Mouse (Mus musculus) liver, embryonic 14.5 days (tissue): ENCODE measurements around the gene Rplp2. TPM values are rescaled to one million over a fixed set of nuclear protein-coding genes. Genes with fewer than 3 reads are reported as not detected.
A peak's percentile ranks its signal among the peaks of the same experiment; 100 is the strongest.
"Not testable (repeated sequence)": the region's sequence is repeated elsewhere in the genome, so short reads cannot be mapped to it uniquely, and the experiment has no call there.

ENCODE experiments used
- ATAC-seq: fragments of 200-750 bp; cut with Nextera tagmentation; 2 replicates; pipeline ENCODE4 v1.8.0; 2017; ENCODE audit warnings: moderate number of reproducible peaks, mild to moderate bottlenecking, moderate library complexity; ENCODE audit not compliant: insufficient read depth
- DNase-seq, 3 experiments: peaks; one replicate each; pipeline ENCODE4 v3.0.0-alpha.2; 2012 to 2013; ENCODE audit warnings: low read depth in 3 of 3, low spot score in 3 of 3
- H3K27ac ChIP-seq: fragments of 300-500 bp; sonication (generic); 2 replicates; pipeline ENCODE4 v1.5.1; 2014; ENCODE audit warnings: moderate library complexity, mild to moderate bottlenecking, control low read depth, inconsistent platforms
- H3K27me3 ChIP-seq: fragments of 300-500 bp; sonication (generic); 2 replicates; pipeline ENCODE4 v1.6.1; 2014; ENCODE audit warnings: mild to moderate bottlenecking, low read length, moderate library complexity; ENCODE audit not compliant: control insufficient read depth, insufficient read depth
- H3K36me3 ChIP-seq: fragments of 300-500 bp; sonication (generic); replicated peaks from 2 replicates; pipeline ENCODE4 v1.6.1; 2014; ENCODE audit warnings: low read depth; ENCODE audit not compliant: control insufficient read depth, insufficient read depth
- H3K4me1 ChIP-seq, 2 experiments: fragments of 200-500 bp in 1 of 2; fragments of 300-500 bp in 1 of 2; sonication (generic) in 1 of 2; replicated peaks; 2 replicates each; pipeline ENCODE4 v1.6.1; 2012 to 2014; ENCODE audit warnings: antibody characterized with exemption in 1 of 2, inconsistent platforms in 1 of 2, low read length in 1 of 2; ENCODE audit not compliant: control insufficient read depth in 2 of 2, insufficient read depth in 2 of 2
- H3K4me2 ChIP-seq: fragments of 300-500 bp; sonication (generic); 2 replicates; pipeline ENCODE4 v1.6.1; 2014; ENCODE audit warnings: low read depth, mild to moderate bottlenecking, control low read depth, moderate library complexity
- H3K4me3 ChIP-seq, 2 experiments: fragments of 200-500 bp in 1 of 2; fragments of 300-500 bp in 1 of 2; sonication (generic) in 1 of 2; 2 replicates each; pipeline ENCODE4 v1.5.1; 2012 to 2014; ENCODE audit warnings: low read depth in 2 of 2, low read length in 2 of 2, mild to moderate bottlenecking in 2 of 2, control low read depth in 1 of 2, inconsistent platforms in 1 of 2, moderate library complexity in 1 of 2; ENCODE audit not compliant: insufficient read depth in 1 of 2
- H3K9ac ChIP-seq: fragments of 300-500 bp; sonication (generic); replicated peaks from 2 replicates; pipeline ENCODE4 v1.6.1; 2014; ENCODE audit warnings: mild to moderate bottlenecking, control low read depth, moderate library complexity
- H3K9me3 ChIP-seq: fragments of 300-500 bp; sonication (generic); 2 replicates; pipeline ENCODE4 v1.6.1; 2016; ENCODE audit warnings: low read length, mixed read lengths; ENCODE audit not compliant: control insufficient read depth
- CTCF ChIP-seq: IDR thresholded peaks from 2 replicates; pipeline ENCODE4 v1.5.1; 2016; ENCODE audit warnings: antibody characterized with exemption, low read depth, control low read depth
- EP300 ChIP-seq: IDR thresholded peaks from 2 replicates; pipeline ENCODE4 v1.6.1; 2016; ENCODE audit warnings: antibody characterized with exemption, low read depth
- WGBS: fragments of 180-500 bp; shearing (Covaris S2); extraction: QIAGEN DNeasy Blood & Tissue Kit; methylation state at CpG from one replicate; pipeline ENCODE4 v1.1.7; 2014; ENCODE audit not compliant: insufficient replicate concordance; 5-methylcytosine and 5-hydroxymethylcytosine counted together
- polyA plus RNA-seq, 2 experiments: library from polyadenylated mRNA; depleted of rRNA in 1 of 2; stranded (reverse) in 1 of 2; unstranded in 1 of 2; fragments of >200 nt; fragmentation: Nextera tagmentation in 1 of 2; extraction: Ambion mirVana in 1 of 2; gene quantifications; 2 replicates each; pipeline versions ENCODE4 v1.2.1 to v1.2.3; 2012 to 2014

Gene Rplp2
- polyA plus RNA-seq, 2 experiments: 661 to 942 TPM

- Histone ChIP-seq H3K27me3 (no peaks in the 10 kb centered on the region), H3K9me3 (no peaks in the 10 kb centered on the region), H3K4me3 (peak within 1 kb of the TSS; percentile 67 to 76), H3K27ac (peak within 1 kb of the TSS; percentile 80), H3K4me2 (peak within 1 kb of the TSS; percentile 90), H3K9ac (peak within 1 kb of the TSS; percentile 72), H3K4me1 (peaks cover 19 to 22% of the 10 kb centered on the region in 2 experiments), H3K36me3 (peaks cover 36% of the 10 kb centered on the region)
- peak; percentile 65 for ATAC-seq
- TF ChIP-seq EP300 (no peak), CTCF (no peak)
- under 1% methylated on average over 25 of the region's 25 CpGs for WGBS
- peak; percentile 68 to 72 (median 70) for DNase-seq
Observed at GRCm38 (mm10) chr7:141443828-141444237, 3.3 kb upstream of the Rplp2 start, which contains the start of gene Pidd1. Pidd1 (minus strand) TSS chr7:141444025.

GRCm38 (mm10) chr7:141446374-141446773 lies 796 bp upstream of the Rplp2 start:
- Histone ChIP-seq H3K4me1 (peaks cover 22 to 28% of the 10 kb centered on the region in 2 experiments), H3K4me3 (peak overlapping the region in 1 of 2 experiments; percentile 76; a peak in 2 of 4 replicates), H3K36me3 (peaks cover 37% of the 10 kb centered on the region), H3K9ac (peak overlapping the region; percentile 86; the same call in 1 of the 2 replicates), H3K4me2 (peak overlapping the region; percentile 73)
- not testable (repeated sequence) for DNase-seq, H3K27ac ChIP-seq, H3K27me3 ChIP-seq, ATAC-seq, H3K9me3 ChIP-seq
- WGBS: 53% methylated on average over 3 of the region's 3 CpGs

- H3K4me2 ChIP-seq: no peak overlapping the region
- no peak for TF ChIP-seq CTCF
- TF ChIP-seq EP300: no peak
- ATAC-seq: no peak
- DNase-seq: no peak
- H3K4me3 ChIP-seq: no peak overlapping the region
- H3K9ac ChIP-seq: no peak overlapping the region; the same call in 1 of the 2 replicates
- H3K4me1 ChIP-seq: peaks cover 15 to 31% of the 10 kb centered on the region in 2 experiments
- H3K36me3 ChIP-seq: peaks cover 40% of the 10 kb centered on the region
- H3K9me3 ChIP-seq: no peaks in the 10 kb centered on the region
- H3K27ac ChIP-seq: no peak overlapping the region; the same call in 1 of the 2 replicates
- H3K27me3 ChIP-seq: no peaks in the 10 kb centered on the region
Observed at GRCm38 (mm10) chr7:141451928-141452327, 4.8 kb downstream of the Rplp2 start.

- H3K9me3 ChIP-seq: no peaks in the 10 kb centered on the region
- TF ChIP-seq CTCF (no peak), EP300 (no peak)
- WGBS: 65% methylated on average over 2 of the region's 2 CpGs
Observed at GRCm38 (mm10) chr7:141453636-141454035, 6.5 kb downstream of the Rplp2 start.

GRCm38 (mm10) chr7:141454967-141455551 lies 7.9 kb downstream of the Rplp2 start, which contains the start of gene Pnpla2:
Pnpla2 (plus strand) TSS chr7:141455198.
- Histone ChIP-seq H3K4me1 (peaks cover 7 to 19% of the 10 kb centered on the region in 2 experiments), H3K9me3 (no peaks in the 10 kb centered on the region), H3K27me3 (no peaks in the 10 kb centered on the region; the same call in none of the 2 replicates), H3K9ac (peak within 1 kb of the TSS; percentile 61), H3K4me3 (peak within 1 kb of the TSS; percentile 69 to 88), H3K36me3 (peaks cover 21% of the 10 kb centered on the region), H3K4me2 (peak within 1 kb of the TSS; percentile 85), H3K27ac (peak within 1 kb of the TSS; percentile 54)
- WGBS: under 1% methylated on average over 45 of the region's 45 CpGs
- DNase-seq (peak; percentile 85 to 86 (median 85)), ATAC-seq (peak; percentile 88)
- no peak for TF ChIP-seq EP300
- peak; percentile 28 for TF ChIP-seq CTCF

More at GRCm38 (mm10) chr7:141453636-141454035, 6.5 kb downstream of the Rplp2 start:
- no peaks in the 10 kb centered on the region for H3K27me3 ChIP-seq
- no peak overlapping the region for H3K9ac ChIP-seq
- ATAC-seq (no peak), DNase-seq (no peak)
- H3K4me2 ChIP-seq: no peak overlapping the region
- peaks cover 9 to 28% of the 10 kb centered on the region in 2 experiments for H3K4me1 ChIP-seq
- peaks cover 35% of the 10 kb centered on the region for H3K36me3 ChIP-seq
- no peak overlapping the region for H3K4me3 ChIP-seq
- no peak overlapping the region for H3K27ac ChIP-seq
